Mouse (Mus musculus) T-helper 17 cell (primary cell): ENCODE results near the gene Padi1.

Source experiments
- in situ Hi-C, 2 experiments: fragments of 300-600 bp; cut with MboI, MseI; formaldehyde crosslinking; loops; 1 replicate in 1 of 2; 2 replicates in 1 of 2; pipeline ENCODE4 v1.15.1; 2025; ENCODE audit warnings: high pct_unique_total_duplicates in 2 of 2

The Padi1 gene

GRCm38 (mm10) chr4:140817413-140817812, 28.2 kb downstream of the Padi1 start:
- in situ Hi-C loops = no loop called here

DNA sequence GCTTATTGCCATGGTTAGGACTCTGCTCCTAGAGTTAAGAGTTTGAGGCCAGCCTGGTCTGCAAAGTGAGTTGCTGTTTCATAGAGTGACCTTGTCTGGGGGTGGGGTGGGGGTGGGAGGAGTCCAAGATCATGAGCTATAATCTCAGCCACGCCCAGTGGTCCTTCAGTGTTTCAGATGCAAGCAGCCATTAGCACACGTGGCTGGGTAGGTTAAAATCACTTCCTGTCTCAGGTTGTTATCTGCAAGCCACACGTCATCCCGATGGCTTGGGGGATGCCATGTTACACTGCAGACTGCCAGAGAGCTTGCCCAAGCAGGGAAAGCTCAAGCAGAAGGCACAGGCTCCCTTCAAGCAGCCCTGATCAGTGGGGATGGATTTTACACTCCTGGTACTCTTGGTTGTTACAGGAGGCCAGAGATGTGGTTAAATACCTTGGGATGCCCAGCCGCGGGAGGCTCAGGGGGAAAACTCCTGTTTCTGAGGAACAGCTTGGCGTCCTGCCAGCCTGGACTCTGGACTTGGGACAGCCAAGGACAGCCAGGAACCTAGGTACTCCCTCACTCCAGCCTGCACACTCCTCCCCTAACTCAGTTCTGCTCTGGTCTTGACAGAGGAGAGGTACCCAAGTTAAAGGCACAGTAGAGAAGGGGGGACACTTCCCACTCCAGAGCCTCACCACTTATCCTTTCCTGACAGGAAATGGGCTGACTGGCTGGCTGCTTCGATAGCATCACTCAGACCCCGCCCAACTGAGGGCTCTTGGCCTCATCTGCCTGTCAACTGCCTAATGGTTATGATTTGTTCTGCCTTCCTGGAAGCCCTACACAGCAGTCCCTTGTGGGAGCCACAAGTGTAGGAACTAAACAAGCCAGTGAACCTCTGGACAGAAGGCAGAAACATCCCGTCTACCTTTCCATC, 29.3 kb downstream of the Padi1 start:
- in situ Hi-C loops = no loop called here

DNA sequence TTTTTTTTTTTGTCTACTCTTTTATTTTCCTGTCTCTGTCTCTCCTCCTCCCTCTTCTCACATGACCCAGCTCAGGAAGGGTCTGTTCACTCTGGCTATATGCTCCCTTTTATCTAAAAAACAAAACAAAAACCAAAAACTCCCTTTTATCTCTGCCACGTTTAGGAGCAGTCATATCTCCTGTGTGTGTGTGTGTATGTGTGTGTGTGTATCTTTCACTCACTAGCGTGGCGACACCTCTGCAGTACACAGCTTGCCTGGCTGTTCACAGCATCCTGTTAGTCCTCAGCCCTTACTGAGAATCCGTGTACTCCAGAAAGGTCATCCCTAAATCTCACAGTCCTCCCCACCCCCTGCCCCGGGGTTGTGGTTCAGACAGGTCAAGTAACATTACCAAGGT, 30.1 kb downstream of the Padi1 start:
- in situ Hi-C loops = no loop called here

DNA sequence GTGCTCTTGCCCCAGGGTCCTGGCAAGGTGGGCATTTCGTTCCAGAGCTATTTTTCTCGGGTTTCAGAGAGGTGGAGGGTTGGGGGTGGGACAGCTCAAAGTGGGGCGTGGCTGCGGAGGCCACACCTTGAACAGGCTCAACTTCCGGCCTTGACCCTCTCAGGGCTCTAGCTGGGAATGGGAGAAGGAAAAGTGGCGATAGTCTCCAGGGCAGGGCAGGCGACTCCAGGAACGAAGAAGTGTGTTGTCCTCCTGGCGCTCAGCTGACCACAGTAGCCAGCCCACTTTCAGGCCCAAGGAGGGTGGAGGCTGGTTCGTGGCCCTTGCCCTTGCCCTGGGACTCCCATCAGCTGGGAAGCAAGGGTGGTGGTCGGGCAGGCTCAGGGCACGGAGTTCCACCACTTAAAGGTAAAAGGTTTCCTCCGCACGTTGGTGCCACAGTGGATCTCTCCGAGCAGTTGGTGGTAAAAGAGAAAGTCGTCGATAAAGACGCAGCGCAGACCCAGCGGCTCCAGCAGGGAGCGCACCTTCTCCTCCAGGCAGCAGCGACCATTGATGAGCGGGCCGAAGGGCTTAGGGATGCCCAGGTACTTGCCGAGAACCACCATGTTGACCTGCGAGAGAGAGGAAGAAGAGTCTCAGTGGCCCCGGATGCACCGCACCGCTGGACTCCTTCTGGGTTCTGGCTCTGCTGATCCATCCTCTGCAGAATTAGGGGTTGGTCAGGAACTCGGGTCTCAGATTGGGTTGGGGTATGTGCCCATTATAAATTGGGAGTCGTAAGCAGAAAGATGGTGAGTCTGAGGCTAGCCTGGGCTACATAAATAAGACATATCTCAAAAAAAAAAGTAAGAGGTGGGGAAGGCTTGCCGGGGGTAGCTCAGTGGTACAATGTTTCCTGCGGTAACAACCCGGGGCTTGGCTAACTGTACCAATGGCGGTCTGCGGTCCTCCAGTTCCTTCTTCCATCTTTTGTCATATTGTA, 31.0 kb downstream of the Padi1 start:
- in situ Hi-C loops = no loop called here

DNA sequence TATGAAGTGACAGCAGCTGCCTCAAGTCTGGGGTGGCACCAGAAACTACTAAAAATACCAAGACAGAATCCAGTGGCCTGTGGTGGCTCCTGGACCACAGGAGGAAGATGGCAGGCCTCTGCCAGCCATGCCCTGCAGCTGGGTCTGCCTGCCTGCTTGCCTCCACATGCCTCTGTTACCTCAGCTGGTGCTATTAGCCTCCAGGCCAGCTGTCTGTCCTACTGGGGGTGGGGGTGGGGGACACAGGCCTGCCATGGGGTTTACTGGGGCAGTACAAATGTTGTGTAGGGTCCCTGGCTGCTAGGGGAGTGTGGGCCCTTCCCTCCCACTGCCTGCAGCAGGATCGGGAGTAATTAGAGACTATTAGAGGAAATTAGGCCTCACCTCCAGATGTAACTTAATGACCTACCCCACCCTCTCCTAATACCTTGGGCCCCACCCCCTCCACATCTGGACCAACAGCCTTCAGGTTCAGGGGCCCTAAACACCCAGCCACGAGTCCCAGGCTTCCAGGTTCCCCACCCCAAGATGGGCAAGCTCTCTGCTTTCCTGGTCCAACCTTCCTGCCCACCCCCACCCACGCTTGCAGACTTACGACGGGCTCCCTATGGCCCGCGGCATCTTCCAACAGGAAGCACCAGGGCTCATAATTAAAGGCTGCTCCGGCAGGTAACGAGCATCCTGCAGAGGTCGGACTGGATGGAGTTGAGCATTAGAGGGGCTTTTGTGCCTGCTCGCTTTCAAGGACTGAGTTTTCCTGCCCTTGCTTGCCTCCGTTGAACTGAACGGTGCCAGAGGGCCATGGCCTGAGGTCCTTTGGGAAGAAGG, 32.0 kb downstream of the Padi1 start:
- in situ Hi-C loops = no loop called here

GRCm38 (mm10) chr4:140812609-140813008, 33.0 kb downstream of the Padi1 start:
- in situ Hi-C loops = no loop called here

GRCm38 (mm10) chr4:140812191-140812590, 33.4 kb downstream of the Padi1 start:
- in situ Hi-C loops = no loop called here

DNA sequence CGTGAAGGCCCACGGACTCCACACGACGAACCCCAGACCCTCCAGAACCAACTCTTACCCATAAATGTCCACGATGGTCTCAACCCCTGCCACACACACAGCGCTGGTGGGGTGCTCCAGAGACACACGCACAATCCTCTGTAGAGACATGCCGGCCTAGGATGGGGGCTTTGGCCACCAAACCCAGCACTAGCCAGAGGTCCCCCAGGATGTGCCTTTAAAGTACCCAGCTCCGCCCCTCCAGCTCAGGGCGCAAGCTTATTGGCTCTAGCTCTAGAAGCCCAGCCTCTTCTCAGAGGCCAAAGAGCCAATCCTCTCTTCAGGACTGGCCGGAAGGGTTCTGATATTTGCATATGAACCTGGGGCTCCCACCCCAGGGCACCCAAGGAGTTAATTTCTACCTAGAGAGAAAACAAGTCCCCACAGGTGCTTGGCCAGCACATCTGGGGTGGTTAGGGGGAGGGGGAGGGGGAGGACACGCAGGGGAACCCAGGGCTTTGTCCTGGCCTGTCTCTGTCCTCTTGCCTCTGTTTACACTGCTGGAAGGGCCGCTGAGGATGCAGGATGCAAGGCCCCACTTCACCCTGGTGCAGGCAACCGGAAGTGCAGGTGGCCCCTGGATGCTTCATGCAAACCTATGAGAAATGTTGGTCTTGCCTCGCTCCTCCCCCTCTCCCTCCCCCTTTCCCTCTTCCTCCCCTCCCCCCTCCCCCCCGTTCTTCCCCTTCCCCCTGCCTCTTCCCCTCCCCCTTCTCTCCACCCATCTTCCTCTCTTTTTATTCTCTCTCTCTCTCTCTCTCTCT, 34.9 kb downstream of the Padi1 start, which contains the start of gene Padi3:
TSS of gene Padi3 (minus strand) at position 191 of the 803 bp plus-strand sequence.
- in situ Hi-C loops = no loop called here

- in situ Hi-C loops = no loop called here
Measured at GRCm38 (mm10) chr4:140809118-140809517, 36.5 kb downstream of the Padi1 start.

DNA sequence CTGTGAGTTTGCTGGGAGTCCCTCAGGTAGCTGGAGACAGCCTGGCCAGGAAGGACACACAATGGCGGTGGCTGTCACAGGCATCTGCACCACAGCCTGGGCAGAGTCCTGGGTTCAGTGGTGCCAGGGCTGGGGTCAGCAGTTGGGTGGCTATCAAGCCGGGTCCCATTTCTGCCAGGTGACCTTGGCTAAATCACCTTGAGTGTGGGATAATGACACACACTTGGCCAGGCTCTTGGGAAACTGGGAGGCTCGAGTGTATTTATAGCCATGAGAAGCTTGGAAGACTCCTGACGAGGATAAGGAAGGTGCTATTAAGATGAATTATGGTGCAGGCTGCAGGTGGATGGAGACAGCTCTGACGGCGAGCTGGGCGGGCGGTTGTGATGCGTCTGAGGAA, 41.0 kb downstream of the Padi1 start:
- in situ Hi-C loops = no loop called here

DNA sequence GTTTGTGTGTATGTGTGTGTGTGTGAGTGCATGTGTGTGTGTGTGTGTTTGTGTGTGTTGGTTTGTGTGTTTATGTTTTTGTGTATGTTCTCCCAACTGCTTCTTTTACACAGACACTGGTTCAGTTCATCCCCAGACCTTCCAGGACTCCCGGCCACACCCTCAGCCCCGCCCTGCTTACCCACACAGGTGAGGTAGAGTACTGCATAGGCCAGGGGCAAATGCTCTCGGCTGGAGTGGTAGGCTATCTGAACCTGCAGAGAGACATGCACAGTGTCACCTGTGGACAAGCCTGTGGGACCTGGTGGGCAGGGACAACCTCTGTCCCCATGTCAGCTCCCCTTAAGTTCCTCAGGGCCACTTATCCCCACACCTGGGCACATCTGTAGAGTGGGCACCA, 44.2 kb downstream of the Padi1 start:
- in situ Hi-C loops = no loop called here

DNA sequence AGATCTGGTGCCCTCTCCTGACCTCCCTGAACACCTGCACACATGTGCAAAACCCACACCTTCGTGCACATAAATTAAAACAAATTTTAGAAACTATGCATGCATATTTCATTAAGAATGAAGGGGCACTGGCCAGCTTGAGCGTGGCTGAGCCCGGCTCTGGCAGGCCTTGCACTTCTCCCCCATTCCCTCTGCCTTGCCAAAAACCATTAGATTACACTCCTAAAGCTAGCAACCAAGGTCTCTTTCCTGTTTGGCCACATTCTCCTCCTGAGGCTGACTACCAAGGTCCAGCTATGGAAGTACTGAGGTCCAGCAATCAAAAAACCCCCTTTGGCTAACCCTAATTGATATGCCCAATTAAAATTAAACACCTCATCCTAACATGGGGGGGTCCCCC, 48.8 kb downstream of the Padi1 start:
- in situ Hi-C loops = no loop called here

- in situ Hi-C loops = loop anchor here in 1 of 2 experiments (5.0 kb wide), 1 partner anchor 113 kb away; the partner anchor contains the start of gene Padi2
Measured at GRCm38 (mm10) chr4:140794678-140795077, 50.9 kb downstream of the Padi1 start.

DNA sequence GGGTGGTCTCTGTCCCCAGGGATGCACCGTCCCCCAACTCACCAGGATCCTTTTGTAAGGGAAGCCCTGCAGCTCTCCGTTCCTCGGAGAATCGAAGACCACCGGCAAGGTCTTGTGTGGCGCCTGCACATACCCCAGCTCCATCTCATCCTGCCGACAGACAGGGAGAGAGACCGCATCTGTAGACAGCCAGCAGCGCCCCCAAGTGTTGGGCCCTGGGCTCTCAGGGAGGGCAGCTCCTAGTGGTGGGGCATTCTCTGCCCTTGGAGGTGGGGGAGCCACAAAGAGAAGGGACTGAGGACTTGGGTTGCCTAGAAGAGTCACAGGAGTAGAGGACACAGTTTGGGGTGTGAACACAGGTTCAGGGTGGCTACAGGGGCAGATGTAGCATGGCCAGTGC, 51.8 kb downstream of the Padi1 start:
- in situ Hi-C loops = loop anchor here in 1 of 2 experiments (5.0 kb wide), 1 partner anchor 114 kb away; the partner anchor contains the start of gene Padi2

- in situ Hi-C loops = loop anchor here in 1 of 2 experiments (5.0 kb wide), 1 partner anchor 115 kb away; the partner anchor contains the start of gene Padi2
Measured at GRCm38 (mm10) chr4:140792584-140792983, 53.0 kb downstream of the Padi1 start.

- in situ Hi-C loops = loop anchor here in 1 of 2 experiments (5.0 kb wide), 1 partner anchor 116 kb away; the partner anchor contains the start of gene Padi2
Measured at GRCm38 (mm10) chr4:140791071-140791470, 54.5 kb downstream of the Padi1 start.

DNA sequence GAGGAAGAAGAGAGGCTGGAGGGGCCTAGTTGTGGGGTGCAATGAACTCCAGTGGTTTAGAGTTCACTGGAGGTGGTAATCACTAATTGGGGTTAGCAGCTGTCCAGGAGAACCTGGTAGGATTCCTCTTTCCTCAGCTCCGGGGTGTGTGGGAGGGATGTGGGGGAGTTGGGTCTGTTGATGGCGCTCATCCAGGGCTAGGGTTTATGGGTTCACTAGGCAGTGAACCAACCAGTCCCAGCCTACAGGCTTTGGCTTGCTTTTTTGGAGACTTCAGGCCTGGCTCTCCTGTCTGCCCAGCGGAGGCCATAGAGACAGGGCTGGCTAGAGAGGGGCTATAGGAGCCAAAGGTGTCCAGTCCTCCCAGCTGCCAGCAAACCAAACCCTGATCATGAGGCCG, 55.6 kb downstream of the Padi1 start:
- in situ Hi-C loops = loop anchor here (5.0 to 10.0 kb wide), 2 partner anchors 117 to 1955 kb away; partner anchors contain the start of gene Padi2 (in 1 of the 2)

- in situ Hi-C loops = loop anchor here in 1 of 2 experiments (10.0 kb wide), 1 partner anchor 1954 kb away; no protein-coding TSS in a partner anchor
Measured at GRCm38 (mm10) chr4:140788983-140789382, 56.6 kb downstream of the Padi1 start.

DNA sequence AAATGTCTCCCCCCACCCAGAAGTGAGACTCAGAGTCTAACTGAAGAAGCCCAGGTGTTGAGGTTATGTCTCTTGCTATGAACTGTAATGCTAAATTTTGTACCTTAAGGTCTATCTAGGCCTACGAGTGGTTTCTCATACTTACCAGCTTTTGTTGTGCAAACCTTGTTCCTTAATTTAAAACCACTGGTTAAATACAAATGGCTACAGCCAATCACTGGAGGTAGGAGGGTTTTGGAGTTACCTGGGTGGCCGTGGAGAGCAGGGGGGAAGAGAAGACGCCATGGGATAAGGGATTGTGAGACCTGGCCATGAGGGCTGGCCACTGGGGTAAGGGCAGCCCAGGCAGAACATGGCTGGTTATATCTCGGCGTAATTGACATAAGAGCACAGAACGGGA, 57.3 kb downstream of the Padi1 start:
- in situ Hi-C loops = loop anchor here in 1 of 2 experiments (10.0 kb wide), 1 partner anchor 1953 kb away; no protein-coding TSS in a partner anchor

GRCm38 (mm10) chr4:140787414-140787813, 58.2 kb downstream of the Padi1 start:
- in situ Hi-C loops = loop anchor here in 1 of 2 experiments (10.0 kb wide), 1 partner anchor 1953 kb away; no protein-coding TSS in a partner anchor
